Mouse (Mus musculus): Measurements from ENCODE around the gene Kif23.

The Kif23 gene

DNA sequence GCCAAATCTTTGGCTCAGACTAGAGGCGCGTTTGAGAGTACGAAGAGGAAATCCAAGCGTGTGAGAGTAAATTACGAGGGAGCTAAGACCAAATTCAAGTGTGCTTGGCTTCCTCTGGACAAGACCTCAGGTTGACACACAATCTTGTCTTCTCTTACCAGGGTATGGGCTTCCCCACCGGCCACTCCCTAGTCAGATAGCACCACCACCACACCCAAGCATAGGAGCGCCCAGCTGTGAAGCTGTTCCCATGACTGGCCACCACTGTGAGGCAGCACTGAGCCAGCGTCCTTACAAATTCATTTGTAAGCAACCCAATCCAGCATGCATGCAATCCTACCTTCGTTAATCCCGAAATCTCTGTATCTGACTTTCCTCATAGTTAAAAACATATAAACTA, 39.7 kb downstream of the Kif23 start:
- Histone ChIP-seq H3K4me3 (replicated peaks; ENCODE audit: low read length) (no peak overlapping the region), H3K36me3 (ENCODE audit: insufficient read depth, low read length) (peaks cover 15% of the 10 kb centered on the region), H3K27me3 (ENCODE audit: insufficient read depth, low read length) (peaks cover 7% of the 10 kb centered on the region), H3K4me1 (replicated peaks; ENCODE audit: low read depth, low read length) (peaks cover 16% of the 10 kb centered on the region), H3K9me3 (ENCODE audit: low read length) (no peaks in the 10 kb centered on the region)
- no peak for TF ChIP-seq NANOG (IDR thresholded peaks at IDR 0.05; ENCODE audit: borderline replicate concordance, low read length)
- TF ChIP-seq CTCF (conservative IDR thresholded peaks at IDR 0.05; ENCODE audit: low read length): peak; percentile 69

DNA sequence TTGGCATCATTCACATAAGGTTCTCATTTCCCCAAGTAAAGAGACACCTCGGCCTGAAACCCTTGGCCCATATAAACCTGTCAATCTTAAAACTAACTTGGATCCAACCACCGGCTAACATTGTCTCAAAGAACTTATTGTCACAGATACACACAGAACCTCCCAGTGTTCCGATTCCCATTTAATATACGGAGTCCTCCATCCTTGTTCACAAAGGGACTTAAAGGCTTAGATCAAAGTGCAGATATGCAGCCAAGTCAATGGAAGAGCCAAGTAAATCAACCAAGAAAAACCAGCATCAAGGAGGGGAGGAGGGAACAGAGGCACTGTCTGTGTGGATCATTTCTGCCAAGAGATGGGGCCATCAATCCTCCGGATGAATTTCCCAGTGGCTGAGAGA, 41.0 kb downstream of the Kif23 start:
- Histone ChIP-seq H3K4me3 (replicated peaks; ENCODE audit: low read length) (no peak overlapping the region), H3K27me3 (ENCODE audit: insufficient read depth, low read length) (peaks cover 15% of the 10 kb centered on the region), H3K36me3 (ENCODE audit: insufficient read depth, low read length) (peaks cover 12% of the 10 kb centered on the region; the same call in 1 of the 2 replicates), H3K4me1 (replicated peaks; ENCODE audit: low read depth, low read length) (peaks cover 19% of the 10 kb centered on the region), H3K9me3 (ENCODE audit: low read length) (no peaks in the 10 kb centered on the region)
- TF ChIP-seq POU5F1 (IDR thresholded peaks at IDR 0.05; ENCODE audit: borderline replicate concordance, low read length) (no peak), CTCF (conservative IDR thresholded peaks at IDR 0.05; ENCODE audit: low read length) (no peak), NANOG (IDR thresholded peaks at IDR 0.05; ENCODE audit: borderline replicate concordance, low read length) (no peak)

DNA sequence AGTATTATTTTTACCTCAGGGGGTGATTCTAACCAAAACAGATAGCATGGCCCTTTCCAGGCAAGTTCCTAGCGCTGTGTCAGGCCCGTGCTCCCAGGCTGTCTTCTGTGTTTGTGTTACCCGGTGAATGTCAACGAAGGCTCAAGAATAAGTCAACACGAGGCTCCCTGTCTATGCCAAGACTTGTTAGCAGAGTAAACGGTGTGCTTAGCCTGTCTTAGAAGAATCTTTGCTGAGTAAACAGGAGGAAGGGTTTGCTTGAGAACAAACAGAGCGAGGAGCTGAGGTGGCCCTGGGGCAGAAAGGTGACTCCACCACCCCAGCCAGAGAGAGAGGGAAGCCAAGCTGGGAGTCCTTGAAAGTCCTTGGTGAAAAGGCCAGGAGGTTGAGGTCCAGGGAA, 42.4 kb downstream of the Kif23 start:
- peaks cover 8% of the 10 kb centered on the region; the same call in 1 of the 2 replicates for H3K36me3 ChIP-seq (ENCODE audit: insufficient read depth, low read length)
- H3K4me1 ChIP-seq (replicated peaks; ENCODE audit: low read depth, low read length): peaks cover 23% of the 10 kb centered on the region
- H3K9me3 ChIP-seq (ENCODE audit: low read length): no peaks in the 10 kb centered on the region
- no peak for TF ChIP-seq POU5F1 (IDR thresholded peaks at IDR 0.05; ENCODE audit: borderline replicate concordance, low read length)
- no peak for TF ChIP-seq CTCF (conservative IDR thresholded peaks at IDR 0.05; ENCODE audit: low read length)
- TF ChIP-seq NANOG (IDR thresholded peaks at IDR 0.05; ENCODE audit: borderline replicate concordance, low read length): no peak
- peaks cover 22% of the 10 kb centered on the region for H3K27me3 ChIP-seq (ENCODE audit: insufficient read depth, low read length)
- no peak overlapping the region for H3K4me3 ChIP-seq (replicated peaks; ENCODE audit: low read length)

DNA sequence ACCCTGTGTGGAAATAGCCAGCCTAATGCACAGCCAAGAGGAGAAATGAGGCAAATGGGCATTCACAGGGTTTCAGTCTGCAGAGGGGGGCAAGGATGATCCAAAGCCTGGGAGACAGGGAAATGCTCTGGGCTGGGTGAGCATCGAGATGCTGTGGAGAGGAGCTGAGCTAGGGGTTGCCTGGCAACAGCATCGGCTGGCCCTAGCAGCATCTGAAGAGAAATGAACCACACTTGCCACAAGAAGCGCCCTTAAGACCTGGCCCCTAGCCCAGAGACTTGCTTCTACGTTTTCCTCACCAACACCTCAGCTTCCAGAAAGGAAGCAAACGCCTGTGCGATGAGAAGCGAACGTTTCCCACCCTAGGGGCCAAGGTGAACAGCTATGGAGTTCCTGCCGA, 44.1 kb downstream of the Kif23 start:
- TF ChIP-seq CTCF (conservative IDR thresholded peaks at IDR 0.05; ENCODE audit: low read length) (no peak), POU5F1 (IDR thresholded peaks at IDR 0.05; ENCODE audit: borderline replicate concordance, low read length) (no peak), NANOG (IDR thresholded peaks at IDR 0.05; ENCODE audit: borderline replicate concordance, low read length) (no peak)
- peaks cover 23% of the 10 kb centered on the region for H3K4me1 ChIP-seq (replicated peaks; ENCODE audit: low read depth, low read length)
- peaks cover 31% of the 10 kb centered on the region for H3K27me3 ChIP-seq (ENCODE audit: insufficient read depth, low read length)
- no peaks in the 10 kb centered on the region for H3K9me3 ChIP-seq (ENCODE audit: low read length)
- H3K4me3 ChIP-seq (replicated peaks; ENCODE audit: low read length): no peak overlapping the region
- H3K36me3 ChIP-seq (ENCODE audit: insufficient read depth, low read length): no peaks in the 10 kb centered on the region

DNA sequence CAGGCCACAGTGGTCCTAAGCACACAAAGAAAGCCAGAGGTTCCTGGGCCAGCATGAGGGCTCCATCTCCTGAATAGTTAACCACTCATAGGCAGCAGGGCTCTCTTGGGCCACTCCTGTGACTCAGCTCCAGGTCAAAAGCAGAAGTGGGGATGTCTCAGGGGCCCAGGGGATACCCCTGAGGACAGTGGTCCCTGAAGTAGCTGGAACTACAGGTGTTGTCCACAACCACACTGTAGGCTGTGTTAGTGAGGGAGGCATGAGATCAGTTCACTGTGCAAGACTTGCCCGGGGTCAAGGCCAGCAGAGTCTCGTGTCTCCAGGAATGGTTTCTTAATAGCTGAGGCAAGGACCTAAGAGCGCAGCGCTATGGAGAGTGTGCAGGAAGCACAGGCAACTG, 45.0 kb downstream of the Kif23 start:
- Histone ChIP-seq H3K9me3 (ENCODE audit: low read length) (no peaks in the 10 kb centered on the region), H3K36me3 (ENCODE audit: insufficient read depth, low read length) (no peaks in the 10 kb centered on the region), H3K27me3 (ENCODE audit: insufficient read depth, low read length) (peaks cover 31% of the 10 kb centered on the region), H3K4me1 (replicated peaks; ENCODE audit: low read depth, low read length) (peaks cover 16% of the 10 kb centered on the region), H3K4me3 (replicated peaks; ENCODE audit: low read length) (no peak overlapping the region)
- no peak for TF ChIP-seq POU5F1 (IDR thresholded peaks at IDR 0.05; ENCODE audit: borderline replicate concordance, low read length)
- TF ChIP-seq NANOG (IDR thresholded peaks at IDR 0.05; ENCODE audit: borderline replicate concordance, low read length): no peak
- TF ChIP-seq CTCF (conservative IDR thresholded peaks at IDR 0.05; ENCODE audit: low read length): no peak

DNA sequence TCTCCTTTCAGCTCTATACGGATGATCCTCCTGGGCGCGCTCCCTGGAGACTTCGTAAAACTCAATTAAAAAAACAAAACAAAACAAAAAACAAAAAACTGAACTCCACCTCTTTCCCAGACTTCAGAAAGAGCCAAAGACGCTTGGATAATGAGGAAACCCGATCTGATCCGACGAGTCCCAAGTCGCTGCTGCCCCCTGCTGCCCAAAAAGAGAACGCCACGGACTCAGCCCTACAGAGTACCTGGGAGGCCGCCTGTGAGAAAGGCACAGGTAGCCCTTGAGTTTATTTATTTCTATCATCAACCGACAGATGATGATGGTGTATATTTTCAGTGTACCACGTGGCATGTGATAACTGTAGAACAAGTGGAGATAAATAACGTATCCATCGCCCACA, 46.8 kb downstream of the Kif23 start:
- no peaks in the 10 kb centered on the region for H3K36me3 ChIP-seq (ENCODE audit: insufficient read depth, low read length)
- H3K4me3 ChIP-seq (replicated peaks; ENCODE audit: low read length): no peak overlapping the region
- H3K27me3 ChIP-seq (ENCODE audit: insufficient read depth, low read length): peaks cover 31% of the 10 kb centered on the region
- H3K4me1 ChIP-seq (replicated peaks; ENCODE audit: low read depth, low read length): peaks cover 16% of the 10 kb centered on the region
- H3K9me3 ChIP-seq (ENCODE audit: low read length): no peaks in the 10 kb centered on the region
- TF ChIP-seq CTCF (conservative IDR thresholded peaks at IDR 0.05; ENCODE audit: low read length) (peak; percentile 89), NANOG (IDR thresholded peaks at IDR 0.05; ENCODE audit: borderline replicate concordance, low read length) (no peak), POU5F1 (IDR thresholded peaks at IDR 0.05; ENCODE audit: borderline replicate concordance, low read length) (no peak)

DNA sequence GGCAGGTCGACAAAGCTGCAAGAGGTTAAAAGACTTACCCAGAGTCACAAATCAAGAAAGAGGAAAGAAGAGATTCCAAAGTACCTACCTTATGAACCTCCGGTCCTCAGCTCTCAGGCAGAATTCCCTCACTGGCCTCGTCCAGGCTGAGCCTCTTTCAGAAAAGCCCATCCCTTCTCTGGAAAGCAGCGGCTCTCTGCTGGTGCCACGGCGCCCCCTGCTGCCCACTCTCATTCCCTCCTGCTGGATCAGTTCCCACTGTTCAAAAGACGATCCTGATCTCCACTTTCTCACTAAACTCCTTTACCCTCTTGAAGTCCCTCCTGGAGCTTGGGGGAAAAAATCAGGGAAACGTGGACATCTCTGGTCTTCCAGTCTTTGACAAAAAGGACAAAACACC, 48.2 kb downstream of the Kif23 start:
- Histone ChIP-seq H3K27me3 (ENCODE audit: insufficient read depth, low read length) (peaks cover 31% of the 10 kb centered on the region), H3K4me1 (replicated peaks; ENCODE audit: low read depth, low read length) (peaks cover 10% of the 10 kb centered on the region), H3K9me3 (ENCODE audit: low read length) (no peaks in the 10 kb centered on the region), H3K4me3 (replicated peaks; ENCODE audit: low read length) (no peak overlapping the region), H3K36me3 (ENCODE audit: insufficient read depth, low read length) (no peaks in the 10 kb centered on the region)
- no peak for TF ChIP-seq NANOG (IDR thresholded peaks at IDR 0.05; ENCODE audit: borderline replicate concordance, low read length)
- peak; percentile 70 for TF ChIP-seq CTCF (conservative IDR thresholded peaks at IDR 0.05; ENCODE audit: low read length)

DNA sequence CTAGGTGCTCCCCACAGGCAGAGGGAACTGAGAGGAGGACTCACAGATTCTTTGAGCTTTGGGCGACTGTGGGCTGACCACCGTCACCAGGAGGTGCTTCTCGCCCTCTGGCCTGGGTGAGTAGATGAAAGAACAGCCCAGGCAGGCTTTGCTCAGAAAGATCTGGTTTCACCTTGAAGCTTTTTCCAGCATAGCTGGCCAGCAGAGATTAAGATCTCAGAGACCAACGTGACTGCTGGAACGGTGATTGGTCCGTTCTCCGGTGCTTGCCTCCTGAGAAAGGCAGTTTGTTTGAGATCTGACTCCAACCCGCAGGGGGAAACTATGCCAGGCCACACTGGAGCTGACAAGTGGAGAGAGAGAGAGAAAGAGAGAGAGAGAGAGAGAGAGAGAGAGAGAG, 51.6 kb downstream of the Kif23 start:
- Histone ChIP-seq H3K4me1 (replicated peaks; ENCODE audit: low read depth, low read length) (peaks cover 4% of the 10 kb centered on the region), H3K9me3 (ENCODE audit: low read length) (no peaks in the 10 kb centered on the region), H3K36me3 (ENCODE audit: insufficient read depth, low read length) (no peaks in the 10 kb centered on the region), H3K4me3 (replicated peaks; ENCODE audit: low read length) (no peak overlapping the region), H3K27me3 (ENCODE audit: insufficient read depth, low read length) (peaks cover 14% of the 10 kb centered on the region)
- TF ChIP-seq NANOG (IDR thresholded peaks at IDR 0.05; ENCODE audit: borderline replicate concordance, low read length) (no peak), POU5F1 (IDR thresholded peaks at IDR 0.05; ENCODE audit: borderline replicate concordance, low read length) (no peak), CTCF (conservative IDR thresholded peaks at IDR 0.05; ENCODE audit: low read length) (no peak)

DNA sequence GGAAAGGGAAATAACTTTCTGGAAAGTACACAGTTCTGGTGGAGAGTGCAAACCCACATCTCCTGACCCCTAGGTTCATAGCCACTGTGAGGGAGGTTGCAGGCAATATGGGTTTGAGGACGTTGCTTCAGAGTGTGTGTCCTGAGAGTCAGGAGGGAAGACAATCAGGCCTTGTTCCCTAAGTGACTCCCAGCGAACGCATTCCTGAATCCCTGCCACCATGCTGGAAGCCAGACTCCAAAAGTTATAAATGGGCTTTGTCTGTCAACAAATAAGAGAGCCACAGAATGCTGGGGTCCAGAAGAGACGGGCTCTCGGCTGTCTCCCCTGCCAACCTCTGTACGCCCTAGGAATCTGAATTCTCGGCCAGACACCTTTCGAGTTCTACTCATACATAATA, 56.7 kb downstream of the Kif23 start:
- H3K4me1 ChIP-seq (replicated peaks; ENCODE audit: low read depth, low read length): no peaks in the 10 kb centered on the region
- no peaks in the 10 kb centered on the region for H3K36me3 ChIP-seq (ENCODE audit: insufficient read depth, low read length)
- H3K9me3 ChIP-seq (ENCODE audit: low read length): no peaks in the 10 kb centered on the region
- no peaks in the 10 kb centered on the region; the same call in 1 of the 2 replicates for H3K27me3 ChIP-seq (ENCODE audit: insufficient read depth, low read length)
- no peak overlapping the region for H3K4me3 ChIP-seq (replicated peaks; ENCODE audit: low read length)
- TF ChIP-seq POU5F1 (IDR thresholded peaks at IDR 0.05; ENCODE audit: borderline replicate concordance, low read length) (no peak), CTCF (conservative IDR thresholded peaks at IDR 0.05; ENCODE audit: low read length) (no peak), NANOG (IDR thresholded peaks at IDR 0.05; ENCODE audit: borderline replicate concordance, low read length) (no peak)
